Mouse (Mus musculus) E14TG2a.4 (cell line): ENCODE results near the gene Krt222.

Experiments
- H3K27me3 ChIP-seq: 2 replicates; pipeline ENCODE4 v1.6.1; 2014; ENCODE audit warnings: low read length, control low read depth; ENCODE audit not compliant: insufficient read depth
- H3K36me3 ChIP-seq: 2 replicates; pipeline ENCODE4 v1.6.1; 2014; ENCODE audit warnings: low read length, control low read depth; ENCODE audit not compliant: insufficient read depth
- H3K4me1 ChIP-seq: replicated peaks from 2 replicates; pipeline ENCODE4 v1.6.1; 2014; ENCODE audit warnings: low read depth, low read length, control low read depth
- H3K4me3 ChIP-seq: replicated peaks from 2 replicates; pipeline ENCODE4 v1.5.1; 2014; ENCODE audit warnings: mild to moderate bottlenecking, low read length
- H3K9me3 ChIP-seq: 2 replicates; pipeline ENCODE4 v1.6.1; 2014; ENCODE audit warnings: low read length, control low read depth
- CTCF ChIP-seq: conservative IDR thresholded peaks from 2 replicates; pipeline ENCODE4 v1.5.1; 2014; ENCODE audit warnings: low read length
- NANOG ChIP-seq: IDR thresholded peaks from 2 replicates; pipeline ENCODE4 v1.6.1; 2014; ENCODE audit warnings: borderline replicate concordance, low read length, mixed read lengths
- POU5F1 ChIP-seq: IDR thresholded peaks from 2 replicates; pipeline ENCODE4 v1.6.1; 2014; ENCODE audit warnings: low read length, borderline replicate concordance

Gene Krt222

GRCm38 (mm10) chr11:99243820-99244374, at the start of gene Krt222:
TSS of gene Krt222 (minus strand) at chr11:99244085.
- H3K4me3 ChIP-seq: peak within 1 kb of the TSS; percentile 42
- peaks cover 52% of the 10 kb centered on the region for H3K4me1 ChIP-seq
- H3K36me3 ChIP-seq: no peaks in the 10 kb centered on the region
- TF ChIP-seq CTCF (no peak), POU5F1 (peak; percentile 46; the same call in 1 of the 2 replicates)
- no peaks in the 10 kb centered on the region for H3K27me3 ChIP-seq
- H3K9me3 ChIP-seq: no peaks in the 10 kb centered on the region

- TF ChIP-seq CTCF: peak; percentile 53
- TF ChIP-seq NANOG: no peak
- Histone ChIP-seq H3K4me3 (no peak overlapping the region), H3K9me3 (no peaks in the 10 kb centered on the region), H3K36me3 (no peaks in the 10 kb centered on the region), H3K4me1 (no peaks in the 10 kb centered on the region), H3K27me3 (peaks cover 10% of the 10 kb centered on the region; the same call in 1 of the 2 replicates)
Measured at GRCm38 (mm10) chr11:99292846-99293245, 49.0 kb upstream of the Krt222 start.

- Histone ChIP-seq H3K27me3 (peaks cover 26% of the 10 kb centered on the region), H3K36me3 (no peaks in the 10 kb centered on the region), H3K4me3 (no peak within 1 kb of the TSS), H3K9me3 (no peaks in the 10 kb centered on the region), H3K4me1 (0 out of 2 replicates have a peak, but pooled peaks cover 5% of the 10 kb centered on the region)
- TF ChIP-seq CTCF (no peak), POU5F1 (no peak), NANOG (no peak)
Measured at GRCm38 (mm10) chr11:99284833-99285312, 41.0 kb upstream of the Krt222 start, which contains the start of gene Krt24. TSS of gene Krt24 (minus strand) at chr11:99285262.

- H3K4me3 ChIP-seq: no peak overlapping the region
- H3K9me3 ChIP-seq: no peaks in the 10 kb centered on the region
- H3K4me1 ChIP-seq: 0 out of 2 replicates have a peak, but pooled peaks cover 5% of the 10 kb centered on the region
- H3K27me3 ChIP-seq: peaks cover 26% of the 10 kb centered on the region
- no peaks in the 10 kb centered on the region for H3K36me3 ChIP-seq
- TF ChIP-seq POU5F1 (no peak), NANOG (no peak), CTCF (no peak)
Measured at GRCm38 (mm10) chr11:99284011-99284410, 40.1 kb upstream of the Krt222 start.

- peaks cover 26% of the 10 kb centered on the region for H3K27me3 ChIP-seq
- TF ChIP-seq CTCF (no peak), NANOG (no peak), POU5F1 (no peak)
- H3K9me3 ChIP-seq: no peaks in the 10 kb centered on the region
- no peaks in the 10 kb centered on the region for H3K36me3 ChIP-seq
- 0 out of 2 replicates have a peak, but pooled peaks cover 5% of the 10 kb centered on the region for H3K4me1 ChIP-seq
- no peak overlapping the region for H3K4me3 ChIP-seq
Measured at GRCm38 (mm10) chr11:99283334-99283733, 39.4 kb upstream of the Krt222 start.

GRCm38 (mm10) chr11:99281116-99281515, 37.2 kb upstream of the Krt222 start:
- H3K27me3 ChIP-seq: peaks cover 26% of the 10 kb centered on the region
- no peak for TF ChIP-seq POU5F1
- no peak for TF ChIP-seq NANOG
- no peak for TF ChIP-seq CTCF
- 0 out of 2 replicates have a peak, but pooled peaks cover 5% of the 10 kb centered on the region for H3K4me1 ChIP-seq
- no peaks in the 10 kb centered on the region for H3K36me3 ChIP-seq
- H3K9me3 ChIP-seq: no peaks in the 10 kb centered on the region
- H3K4me3 ChIP-seq: no peak overlapping the region

GRCm38 (mm10) chr11:99279986-99280385, 36.1 kb upstream of the Krt222 start:
- no peak overlapping the region for H3K4me3 ChIP-seq
- H3K9me3 ChIP-seq: no peaks in the 10 kb centered on the region
- 0 out of 2 replicates have a peak, but pooled peaks cover 4% of the 10 kb centered on the region for H3K4me1 ChIP-seq
- H3K36me3 ChIP-seq: no peaks in the 10 kb centered on the region
- TF ChIP-seq CTCF (no peak), POU5F1 (no peak), NANOG (no peak)
- peaks cover 20% of the 10 kb centered on the region for H3K27me3 ChIP-seq

GRCm38 (mm10) chr11:99276786-99277185, 32.9 kb upstream of the Krt222 start:
- TF ChIP-seq CTCF: no peak
- H3K27me3 ChIP-seq: peaks cover 3% of the 10 kb centered on the region
- H3K4me3 ChIP-seq: no peak overlapping the region
- no peaks in the 10 kb centered on the region for H3K36me3 ChIP-seq
- H3K4me1 ChIP-seq: no peaks in the 10 kb centered on the region
- no peaks in the 10 kb centered on the region for H3K9me3 ChIP-seq

GRCm38 (mm10) chr11:99275624-99276023, 31.7 kb upstream of the Krt222 start:
- no peak for TF ChIP-seq CTCF
- no peak for TF ChIP-seq POU5F1
- TF ChIP-seq NANOG: no peak
- Histone ChIP-seq H3K9me3 (no peaks in the 10 kb centered on the region), H3K4me3 (no peak overlapping the region), H3K4me1 (no peaks in the 10 kb centered on the region), H3K36me3 (no peaks in the 10 kb centered on the region), H3K27me3 (peaks cover 4% of the 10 kb centered on the region; the same call in 1 of the 2 replicates)
